Mouse (Mus musculus) cerebellum, adult 2 months (tissue): ENCODE results near the gene Tunar.

Experiments used
- CTCF ChIP-seq: fragments of 200-500 bp; IDR thresholded peaks from 2 replicates; pipeline ENCODE4 v1.5.1; 2011; ENCODE audit warnings: low read depth, mild to moderate bottlenecking, control low read depth, low read length, moderate library complexity, borderline replicate concordance; ENCODE audit not compliant: insufficient read depth
- POLR2A ChIP-seq: fragments of 200-500 bp; IDR thresholded peaks from 2 replicates; pipeline ENCODE4 v1.6.1; 2011; ENCODE audit warnings: low read length, control low read depth, borderline replicate concordance; ENCODE audit not compliant: insufficient read depth

GRCm38 (mm10) chr12:105403742-105404141 lies 70.1 kb downstream of the Tunar start:
- TF ChIP-seq CTCF, result no peak
- TF ChIP-seq POLR2A, result no peak
